Mouse (Mus musculus): ENCODE measurements around the gene Rpp38. TPM values are rescaled to one million over a fixed set of nuclear protein-coding genes. Genes with fewer than 3 reads are reported as not detected.

The Rpp38 gene
- polyA plus RNA-seq (2015; fragmentation: Nextera tagmentation; extraction: Ambion mirVana) = 9.7 and 10.9 TPM in 2 replicates

DNA sequence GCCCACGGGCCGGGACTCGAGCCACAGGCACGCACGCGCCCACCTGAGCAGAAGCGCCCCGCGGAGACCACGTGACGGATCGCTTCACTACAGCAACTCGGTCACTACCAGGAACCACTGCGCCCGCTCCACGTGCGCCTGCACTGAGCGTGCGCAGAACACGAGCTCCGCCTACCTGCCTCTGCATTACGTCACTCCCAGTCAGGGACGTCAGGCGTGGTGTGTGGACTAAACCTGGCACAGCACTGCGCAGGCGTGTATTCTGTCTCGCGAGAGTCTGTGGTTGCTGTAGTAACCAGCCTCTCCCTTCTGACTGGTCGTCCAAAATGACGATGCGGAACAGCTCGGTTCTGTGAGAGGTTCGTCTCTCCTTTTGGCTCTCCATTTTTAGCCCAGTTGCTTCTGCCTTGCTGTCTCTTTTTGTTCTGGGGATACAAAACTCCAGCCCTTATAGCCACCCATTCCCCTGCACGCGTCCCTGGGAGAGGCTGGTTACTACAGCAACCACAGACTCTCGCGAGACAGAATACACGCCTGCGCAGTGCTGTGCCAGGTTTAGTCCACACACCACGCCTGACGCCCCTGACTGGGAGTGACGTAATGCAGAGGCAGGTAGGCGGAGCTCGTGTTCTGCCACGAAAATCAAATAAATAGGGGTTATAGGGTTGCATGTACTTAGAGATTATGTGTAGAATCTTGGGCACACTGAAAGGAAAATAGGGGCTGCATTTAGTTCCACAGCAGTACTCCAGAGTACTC is at the start of gene Rpp38:
Rpp38 (minus strand) TSS at position 160 of the 759 bp plus-strand sequence.
- H3K9ac ChIP-seq = peak within 1 kb of the TSS; percentile 72
- H3K4me1 ChIP-seq = peaks cover 21% of the 10 kb centered on the region
- H3K36me3 ChIP-seq (replicated peaks) = peaks cover 7% of the 10 kb centered on the region; the same call in 1 of the 2 replicates
- H3K27me3 ChIP-seq (replicated peaks) = 0 out of 2 replicates have a peak, but pooled peaks cover under 1% of the 10 kb centered on the region
- H3K9me3 ChIP-seq = no peaks in the 10 kb centered on the region
- peak within 1 kb of the TSS; percentile 91 for H3K27ac ChIP-seq
- H3K4me2 ChIP-seq = peak within 1 kb of the TSS; percentile 56
- ATAC-seq (replicated peaks) = peak; percentile 97
- H3K4me3 ChIP-seq = peak within 1 kb of the TSS; percentile 64
- WGBS = under 1% methylated on average over 45 of the region's 45 CpGs

DNA sequence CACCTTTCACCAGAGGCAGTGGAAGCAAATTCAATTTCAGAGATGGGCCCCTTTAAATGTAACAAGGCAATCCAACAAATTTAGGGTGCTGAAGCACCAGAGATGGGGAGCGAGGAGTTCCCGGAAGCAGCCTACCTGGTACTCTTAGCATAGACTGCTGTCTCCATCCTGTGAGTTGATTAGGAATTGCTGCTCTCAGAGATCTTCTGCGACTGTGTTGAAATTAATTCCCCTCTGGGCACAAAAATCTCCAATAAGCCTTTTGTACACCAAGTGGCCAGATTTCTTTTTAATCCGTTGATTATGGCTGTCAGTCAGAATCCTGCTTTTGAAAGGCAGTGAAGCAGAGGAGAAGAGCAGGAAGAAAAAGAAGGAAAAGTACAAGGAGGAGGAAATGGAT is 32.7 kb upstream of the Rpp38 start:
- Histone ChIP-seq H3K27ac (no peak overlapping the region), H3K4me3 (no peak overlapping the region), H3K4me2 (no peak overlapping the region), H3K4me1 (no peaks in the 10 kb centered on the region), H3K36me3 (replicated peaks) (no peaks in the 10 kb centered on the region), H3K27me3 (replicated peaks) (no peaks in the 10 kb centered on the region), H3K9me3 (no peaks in the 10 kb centered on the region), H3K9ac (no peak overlapping the region)
- 25% methylated on average over 4 of the region's 4 CpGs for WGBS
- ATAC-seq (replicated peaks) = 0 out of 2 replicates have a peak, but pooled peaks have one; percentile 52

DNA sequence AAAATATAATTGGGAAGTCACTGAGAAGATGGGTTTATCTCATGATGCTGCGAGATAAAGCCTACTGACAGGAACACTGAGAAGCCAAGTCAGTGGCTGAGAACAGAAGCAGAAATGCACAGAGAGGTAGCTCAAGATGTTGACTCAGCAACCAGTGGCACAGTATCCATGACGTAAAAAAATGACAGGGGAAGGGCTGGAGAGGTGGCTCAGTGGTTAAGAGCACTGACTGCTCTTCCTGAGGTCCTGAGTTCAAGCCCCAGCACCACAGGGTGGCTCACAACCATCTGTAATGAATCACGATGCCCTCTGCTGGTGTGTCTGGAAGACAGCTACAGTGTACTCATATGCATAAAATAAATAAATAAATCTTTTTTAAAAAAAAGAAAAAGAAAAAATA is 28.6 kb upstream of the Rpp38 start:
- Histone ChIP-seq H3K4me1 (no peaks in the 10 kb centered on the region), H3K4me2 (no peak overlapping the region), H3K4me3 (no peak overlapping the region), H3K9ac (no peak overlapping the region), H3K9me3 (no peaks in the 10 kb centered on the region), H3K27ac (no peak overlapping the region), H3K27me3 (replicated peaks) (no peaks in the 10 kb centered on the region), H3K36me3 (replicated peaks) (no peaks in the 10 kb centered on the region)
- 85% methylated on average over 3 of the region's 3 CpGs for WGBS
- ATAC-seq (replicated peaks) = no peak

DNA sequence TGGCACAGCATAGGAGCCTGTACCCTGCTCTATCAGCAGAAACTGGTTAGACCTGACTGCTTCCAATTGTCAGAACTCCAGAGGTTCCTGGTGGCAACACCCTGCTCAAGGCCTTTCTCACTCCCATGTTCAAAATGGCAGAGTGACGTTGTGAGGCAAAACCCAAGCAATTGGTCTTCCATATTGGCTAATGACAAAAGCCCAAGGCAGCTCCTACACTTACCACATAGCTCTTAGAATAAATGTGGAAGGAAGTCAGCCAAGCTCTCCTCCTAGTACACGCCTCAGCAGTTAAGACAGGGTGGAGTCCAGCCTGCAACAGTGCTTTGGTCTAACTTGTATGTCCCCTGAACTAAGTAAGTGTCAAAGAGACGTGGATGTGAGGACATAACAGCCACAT is 25.4 kb upstream of the Rpp38 start:
- no peaks in the 10 kb centered on the region for H3K27me3 ChIP-seq (replicated peaks)
- H3K9ac ChIP-seq = no peak overlapping the region
- H3K4me1 ChIP-seq = no peaks in the 10 kb centered on the region
- no peaks in the 10 kb centered on the region for H3K9me3 ChIP-seq
- no peak overlapping the region for H3K4me3 ChIP-seq
- ATAC-seq (replicated peaks) = no peak
- WGBS = 80% methylated on average over 3 of the region's 3 CpGs
- H3K4me2 ChIP-seq = no peak overlapping the region
- no peak overlapping the region for H3K27ac ChIP-seq
- no peaks in the 10 kb centered on the region for H3K36me3 ChIP-seq (replicated peaks)

DNA sequence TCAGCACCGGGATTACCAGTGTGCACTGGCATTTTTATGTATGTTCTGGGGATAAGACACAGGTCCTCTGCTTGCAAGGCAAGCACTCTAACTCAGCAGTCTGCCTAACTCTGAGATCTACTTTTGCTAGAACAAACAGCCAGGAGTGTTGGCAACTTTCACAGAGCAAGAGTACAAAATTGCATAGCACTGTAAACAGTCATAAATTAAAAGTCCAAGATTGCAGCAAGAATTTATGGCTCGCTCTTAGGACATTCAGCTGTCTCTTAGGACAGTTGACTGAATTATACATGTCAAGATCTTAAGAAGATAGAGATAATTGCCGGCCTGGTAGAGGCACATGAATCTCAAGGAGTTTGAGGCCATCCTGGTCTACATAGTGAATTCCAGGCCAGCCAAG is 23.9 kb upstream of the Rpp38 start:
- Histone ChIP-seq H3K9me3 (no peaks in the 10 kb centered on the region), H3K9ac (no peak overlapping the region), H3K4me2 (no peak overlapping the region), H3K4me3 (no peak overlapping the region), H3K4me1 (no peaks in the 10 kb centered on the region), H3K36me3 (replicated peaks) (no peaks in the 10 kb centered on the region), H3K27me3 (replicated peaks) (no peaks in the 10 kb centered on the region), H3K27ac (no peak overlapping the region)
- 79% methylated on average over 3 of the region's 3 CpGs for WGBS
- no peak for ATAC-seq (replicated peaks)

DNA sequence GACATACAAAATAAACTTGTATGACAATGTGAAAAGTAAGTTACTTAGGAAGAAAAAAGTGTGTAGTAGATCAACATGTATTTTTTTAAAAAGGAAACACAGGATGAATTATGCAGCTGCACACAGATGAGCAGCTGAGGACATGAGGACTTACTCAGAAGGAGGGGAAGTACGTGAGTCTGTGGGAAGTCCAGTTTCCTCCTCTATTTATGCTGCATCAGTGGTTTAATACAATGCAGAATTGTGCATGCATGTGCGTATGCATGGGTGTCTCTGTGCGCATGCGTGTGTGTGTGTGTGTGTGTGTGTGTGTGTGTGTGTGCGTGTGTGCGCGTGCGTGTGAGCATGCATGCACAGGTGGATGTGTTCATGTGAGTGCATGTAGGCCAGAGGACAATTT is 23.4 kb upstream of the Rpp38 start:
- H3K27ac ChIP-seq = no peak overlapping the region
- no peaks in the 10 kb centered on the region for H3K27me3 ChIP-seq (replicated peaks)
- no peaks in the 10 kb centered on the region for H3K4me1 ChIP-seq
- H3K9me3 ChIP-seq = no peaks in the 10 kb centered on the region
- H3K4me2 ChIP-seq = no peak overlapping the region
- no peaks in the 10 kb centered on the region for H3K36me3 ChIP-seq (replicated peaks)
- 93% methylated on average over 8 of the region's 8 CpGs for WGBS
- H3K4me3 ChIP-seq = no peak overlapping the region
- ATAC-seq (replicated peaks) = no peak
- no peak overlapping the region for H3K9ac ChIP-seq

DNA sequence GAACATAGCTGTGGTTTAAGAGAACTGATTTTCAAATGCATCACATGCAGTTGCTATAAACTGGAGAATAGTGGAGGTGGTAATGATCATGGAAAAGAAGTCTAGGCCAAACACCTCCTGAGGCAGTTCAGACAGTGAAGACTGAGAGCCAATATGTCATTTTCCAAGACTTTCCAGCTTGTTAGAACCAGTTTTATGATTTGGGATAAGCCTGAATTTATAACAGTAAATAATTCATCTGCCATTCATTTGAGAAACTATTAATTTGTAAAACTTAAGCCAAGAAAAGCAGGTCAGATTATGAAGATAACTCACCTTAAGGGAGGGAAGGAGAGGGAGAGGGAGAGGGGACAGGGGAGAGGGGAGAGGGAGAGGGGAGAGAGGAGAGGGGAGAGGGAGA is 20.7 kb upstream of the Rpp38 start:
- no peaks in the 10 kb centered on the region for H3K36me3 ChIP-seq (replicated peaks)
- no peak for ATAC-seq (replicated peaks)
- no peak overlapping the region for H3K9ac ChIP-seq
- H3K27ac ChIP-seq = no peak overlapping the region
- no peak overlapping the region for H3K4me2 ChIP-seq
- H3K4me3 ChIP-seq = no peak overlapping the region
- no peaks in the 10 kb centered on the region for H3K9me3 ChIP-seq
- H3K27me3 ChIP-seq (replicated peaks) = no peaks in the 10 kb centered on the region
- no peaks in the 10 kb centered on the region for H3K4me1 ChIP-seq

DNA sequence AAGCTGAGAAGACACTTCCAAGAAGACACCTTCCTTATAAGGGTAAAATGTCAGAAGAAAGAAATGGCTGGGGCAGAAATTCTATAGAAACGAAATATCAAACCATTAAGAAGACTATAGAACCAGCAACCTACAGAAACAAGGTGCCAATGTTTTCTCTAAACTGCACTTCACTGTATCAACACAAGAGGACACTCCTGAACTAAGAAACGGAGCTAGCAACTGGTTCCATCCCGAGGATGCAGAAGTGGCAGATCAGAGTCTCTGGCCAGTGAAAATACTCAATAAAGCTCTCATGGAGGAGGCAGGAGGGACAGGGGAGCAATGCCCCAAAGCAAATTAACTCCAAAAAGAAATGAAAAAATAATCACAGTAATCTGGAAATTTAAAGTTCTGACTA is 16.5 kb upstream of the Rpp38 start:
- Histone ChIP-seq H3K27me3 (replicated peaks) (no peaks in the 10 kb centered on the region), H3K4me2 (no peak overlapping the region), H3K4me3 (no peak overlapping the region), H3K27ac (no peak overlapping the region), H3K9me3 (no peaks in the 10 kb centered on the region), H3K36me3 (replicated peaks) (no peaks in the 10 kb centered on the region), H3K4me1 (no peaks in the 10 kb centered on the region), H3K9ac (no peak overlapping the region)
- 0 out of 2 replicates have a peak, but pooled peaks have one; percentile 39 for ATAC-seq (replicated peaks)
- WGBS = 20% methylated on average over 3 of the region's 3 CpGs

DNA sequence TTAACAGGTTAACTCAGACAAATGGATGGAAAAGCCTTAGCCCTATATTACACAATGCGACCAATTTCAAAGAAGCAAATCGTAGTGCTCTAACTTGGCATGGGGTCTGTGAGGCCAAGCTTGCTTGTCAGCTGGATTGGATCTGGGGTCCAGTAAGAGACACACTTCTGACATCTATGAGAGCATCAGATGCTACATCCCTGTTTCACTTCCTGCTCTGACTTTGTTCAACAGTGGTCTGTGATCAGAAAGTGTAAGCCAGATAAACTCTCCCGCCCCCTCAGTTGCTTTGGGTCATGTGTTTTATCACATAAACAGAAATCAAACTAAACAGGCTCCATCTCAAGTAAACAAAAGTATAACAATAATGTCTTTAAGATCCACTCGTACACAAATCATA is 16.0 kb upstream of the Rpp38 start:
- no peaks in the 10 kb centered on the region for H3K4me1 ChIP-seq
- ATAC-seq (replicated peaks) = no peak

DNA sequence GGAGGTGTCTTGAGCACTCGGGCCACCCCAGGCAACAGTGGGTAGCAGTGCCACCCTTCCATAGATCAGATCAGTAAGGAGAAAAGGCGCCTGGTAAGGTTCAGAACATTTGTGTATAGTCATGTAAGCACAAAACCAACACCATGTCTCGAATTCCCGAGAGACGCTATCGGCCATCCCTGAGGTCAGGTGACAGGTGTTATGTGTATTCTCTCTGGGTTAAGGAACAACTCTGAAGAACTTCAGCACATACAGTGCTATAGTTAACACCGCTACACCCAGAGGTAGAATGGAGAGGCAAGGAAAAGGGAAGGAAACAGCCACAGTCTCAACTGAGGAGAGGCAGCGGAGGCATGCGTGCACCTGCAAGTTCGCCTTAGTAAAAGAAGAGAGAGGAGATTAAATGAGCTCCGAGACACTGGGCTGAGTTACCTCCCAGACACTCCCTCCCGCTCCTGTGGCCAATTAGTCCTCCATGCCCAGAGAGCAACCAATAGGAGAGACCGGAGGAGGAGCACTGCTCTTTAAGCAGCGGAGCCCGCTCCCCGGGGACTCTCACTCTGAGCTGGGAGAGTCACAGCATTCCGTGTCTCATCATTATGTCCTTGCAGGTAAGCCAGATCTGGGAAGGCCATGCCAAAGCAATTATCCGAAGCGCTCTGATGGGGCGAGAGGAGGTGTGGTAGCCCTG is 3.3 kb upstream of the Rpp38 start, which contains the start of gene Acbd7:
Acbd7 (plus strand) TSS at position 558 of the 691 bp plus-strand sequence.
- peak within 1 kb of the TSS; percentile 32 for H3K4me3 ChIP-seq
- H3K27me3 ChIP-seq (replicated peaks) = 0 out of 2 replicates have a peak, but pooled peaks cover 6% of the 10 kb centered on the region
- ATAC-seq (replicated peaks) = peak; percentile 12; the same call in 1 of the 2 replicates
- H3K4me2 ChIP-seq = peak within 1 kb of the TSS; percentile 61
- no peaks in the 10 kb centered on the region for H3K9me3 ChIP-seq
- 5% methylated on average over 20 of the region's 20 CpGs for WGBS
- peak within 1 kb of the TSS; percentile 32 for H3K9ac ChIP-seq
- peaks cover 21% of the 10 kb centered on the region for H3K4me1 ChIP-seq
- H3K36me3 ChIP-seq (replicated peaks) = no peaks in the 10 kb centered on the region
- H3K27ac ChIP-seq = no peak within 1 kb of the TSS

More for the DNA sequence above, 16.0 kb upstream of the Rpp38 start:
- no peaks in the 10 kb centered on the region for H3K27me3 ChIP-seq (replicated peaks)
- no peak overlapping the region for H3K27ac ChIP-seq
- H3K9me3 ChIP-seq = no peaks in the 10 kb centered on the region
- no peak overlapping the region for H3K4me2 ChIP-seq
- no peaks in the 10 kb centered on the region for H3K36me3 ChIP-seq (replicated peaks)
- 80% methylated on average over 4 of the region's 4 CpGs for WGBS
- H3K4me3 ChIP-seq = no peak overlapping the region
- no peak overlapping the region for H3K9ac ChIP-seq

DNA sequence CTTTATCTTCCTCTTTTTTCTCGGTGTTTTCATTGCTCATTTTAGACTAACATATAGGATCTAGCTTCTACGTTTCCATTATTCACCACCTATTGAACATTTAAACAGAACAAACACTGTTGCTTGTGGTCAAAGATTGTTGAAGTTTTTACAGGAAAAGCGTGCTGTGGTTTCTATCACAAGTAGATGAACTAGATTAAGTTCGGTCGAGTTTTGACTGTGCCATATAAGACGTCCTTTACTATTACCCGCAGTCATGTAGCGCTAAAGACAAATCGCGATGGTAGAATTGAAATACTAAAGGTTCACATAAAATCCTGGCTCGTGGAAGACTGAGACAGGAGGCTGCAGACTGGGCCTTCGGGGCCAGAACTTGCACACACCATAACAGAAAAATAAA is 1.3 kb upstream of the Rpp38 start:
- 91% methylated on average over 12 of the region's 12 CpGs for WGBS
- Histone ChIP-seq H3K4me1 (peaks cover 21% of the 10 kb centered on the region), H3K4me3 (no peak overlapping the region), H3K27me3 (replicated peaks) (0 out of 2 replicates have a peak, but pooled peaks cover 6% of the 10 kb centered on the region), H3K9ac (no peak overlapping the region), H3K4me2 (no peak overlapping the region), H3K9me3 (no peaks in the 10 kb centered on the region), H3K36me3 (replicated peaks) (no peaks in the 10 kb centered on the region), H3K27ac (no peak overlapping the region)
- ATAC-seq (replicated peaks) = no peak

DNA sequence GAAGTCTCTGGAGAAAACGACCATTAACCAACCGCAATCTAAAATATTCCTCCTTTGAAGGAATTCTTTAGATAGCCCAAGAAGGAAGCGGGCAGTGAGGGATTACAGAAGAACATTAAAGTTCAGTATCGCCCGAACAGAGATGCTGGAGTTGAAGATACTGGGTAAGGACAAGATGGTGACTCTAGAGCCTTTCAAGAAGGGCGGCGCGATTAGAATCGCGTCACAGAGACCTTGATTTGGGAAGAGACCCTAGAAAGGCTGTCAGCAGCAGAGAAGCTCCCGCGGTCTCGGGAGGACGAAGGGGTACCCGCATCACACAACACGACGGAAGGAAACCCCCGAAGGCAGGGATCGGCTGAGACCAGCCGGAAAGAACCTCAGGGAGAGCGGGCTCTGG is 387 bp downstream of the Rpp38 start:
- H3K9ac ChIP-seq = peak overlapping the region; percentile 72
- H3K4me2 ChIP-seq = peak overlapping the region; percentile 56
- H3K27me3 ChIP-seq (replicated peaks) = no peaks in the 10 kb centered on the region
- no peak for ATAC-seq (replicated peaks)
- H3K4me1 ChIP-seq = peaks cover 21% of the 10 kb centered on the region
- peak overlapping the region; percentile 91 for H3K27ac ChIP-seq
- WGBS = 2% methylated on average over 21 of the region's 21 CpGs
- H3K4me3 ChIP-seq = peak overlapping the region; percentile 64
- H3K9me3 ChIP-seq = no peaks in the 10 kb centered on the region
- peaks cover 7% of the 10 kb centered on the region; the same call in 1 of the 2 replicates for H3K36me3 ChIP-seq (replicated peaks)
